Mouse (Mus musculus): Measurements from ENCODE around the gene Slc5a11. TPM values are rescaled to one million over a fixed set of nuclear protein-coding genes. Genes with fewer than 3 reads are reported as not detected.

Slc5a11 gene
- polyA plus RNA-seq (2015; fragmentation: Nextera tagmentation; extraction: Ambion mirVana): 0.18 and 0.70 TPM in 2 replicates

DNA sequence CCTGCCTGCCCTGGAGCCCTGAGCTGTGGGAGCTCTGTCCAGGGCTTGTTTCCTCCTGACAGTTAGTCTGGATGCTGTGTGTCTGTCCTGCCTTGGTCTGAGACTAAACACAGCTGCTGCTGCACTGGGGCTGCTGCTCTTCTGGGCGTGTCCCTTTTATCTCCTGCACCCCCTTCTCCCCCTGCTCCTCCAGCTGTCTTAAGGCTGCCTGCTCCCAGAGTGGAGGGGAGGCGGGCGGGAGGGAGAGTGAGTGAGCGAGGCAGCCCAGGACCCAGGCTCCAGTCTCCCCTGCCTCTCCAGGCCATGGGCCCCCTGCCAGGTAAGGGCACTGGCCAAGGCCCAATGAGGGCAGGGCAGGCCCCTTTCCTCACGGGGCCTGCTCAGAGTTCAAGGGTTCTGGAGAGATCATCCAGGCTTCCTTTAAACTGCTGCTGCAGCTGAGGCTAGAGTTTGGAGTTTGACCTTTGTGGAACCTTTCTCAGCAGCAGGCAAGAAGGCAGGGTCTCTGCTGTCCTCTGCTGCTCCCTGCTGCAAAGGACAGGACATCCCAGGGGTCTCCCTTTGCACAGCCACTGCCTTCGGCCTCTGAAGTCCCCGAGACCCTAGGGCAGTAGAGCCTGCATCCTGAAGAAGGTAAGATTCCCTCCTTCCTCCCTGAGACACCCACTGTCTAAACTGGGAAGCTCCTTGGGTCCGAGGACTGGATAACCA is at the start of gene Slc5a11:
TSS of gene Slc5a11 (plus strand) at position 416 of the 711 bp plus-strand sequence.
- ATAC-seq (ENCODE audit: low FRiP score): 0 out of 2 replicates have a peak, but pooled peaks have one; percentile 32
- Histone ChIP-seq H3K4me3 (no peak within 1 kb of the TSS), H3K9ac (peak within 1 kb of the TSS; percentile 29; the same call in 1 of the 2 replicates), H3K27me3 (no peaks in the 10 kb centered on the region), H3K36me3 (no peaks in the 10 kb centered on the region), H3K9me3 (no peaks in the 10 kb centered on the region), H3K27ac (no peak within 1 kb of the TSS; the same call in 1 of the 2 replicates), H3K4me2 (no peak within 1 kb of the TSS), H3K4me1 (replicated peaks) (peaks cover 15% of the 10 kb centered on the region)
- WGBS: 34% methylated on average over 8 of the region's 8 CpGs

DNA sequence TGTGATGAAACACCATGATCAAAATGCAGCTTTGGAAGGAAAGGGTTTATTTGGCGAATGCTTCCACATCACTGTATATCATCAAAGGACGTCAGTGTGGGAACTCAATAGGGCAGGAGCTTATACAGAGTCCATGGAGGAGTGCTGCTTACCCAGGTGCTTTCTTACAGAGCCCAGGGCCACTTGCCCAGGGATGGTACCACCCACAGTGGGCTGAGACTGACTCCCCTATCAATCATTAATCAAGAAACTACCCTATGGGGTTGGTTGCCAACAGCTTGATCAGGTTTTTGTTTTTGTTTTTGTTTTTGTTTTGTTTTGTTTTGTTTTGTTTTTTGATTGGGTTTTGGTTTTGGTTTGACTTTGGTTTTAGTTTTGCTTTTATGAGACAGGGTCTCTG is 47.1 kb upstream of the Slc5a11 start:
- no peak overlapping the region for H3K9ac ChIP-seq
- ATAC-seq (ENCODE audit: low FRiP score): no peak
- WGBS: 98% methylated on average over 2 of the region's 2 CpGs
- H3K9me3 ChIP-seq: no peaks in the 10 kb centered on the region
- no peaks in the 10 kb centered on the region for H3K4me1 ChIP-seq (replicated peaks)
- H3K27ac ChIP-seq: no peak overlapping the region
- no peaks in the 10 kb centered on the region for H3K27me3 ChIP-seq
- no peak overlapping the region for H3K4me2 ChIP-seq
- no peak overlapping the region for H3K4me3 ChIP-seq
- peaks cover 84% of the 10 kb centered on the region for H3K36me3 ChIP-seq

DNA sequence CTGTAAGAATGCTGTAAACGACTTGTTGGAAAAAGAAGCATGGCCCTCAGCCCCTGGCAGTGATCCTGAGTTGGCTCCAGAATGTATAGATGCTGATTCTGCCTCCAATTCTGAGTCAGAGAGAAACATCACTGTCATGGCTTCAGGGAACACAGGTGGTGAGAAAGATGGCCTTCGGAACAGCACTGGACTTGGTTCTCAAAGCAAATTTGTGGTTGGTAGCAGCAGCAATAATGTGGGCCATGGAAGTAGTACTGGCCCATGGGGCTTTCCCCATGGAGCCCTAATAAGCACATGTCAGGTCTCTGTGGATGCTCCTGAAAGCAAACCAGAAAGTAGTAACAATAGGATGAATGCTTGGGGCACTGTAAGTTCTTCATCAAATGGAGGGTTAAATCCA is 45.0 kb upstream of the Slc5a11 start:
- ATAC-seq (ENCODE audit: low FRiP score): no peak
- 97% methylated on average over 2 of the region's 2 CpGs for WGBS
- H3K4me3 ChIP-seq: no peak overlapping the region

DNA sequence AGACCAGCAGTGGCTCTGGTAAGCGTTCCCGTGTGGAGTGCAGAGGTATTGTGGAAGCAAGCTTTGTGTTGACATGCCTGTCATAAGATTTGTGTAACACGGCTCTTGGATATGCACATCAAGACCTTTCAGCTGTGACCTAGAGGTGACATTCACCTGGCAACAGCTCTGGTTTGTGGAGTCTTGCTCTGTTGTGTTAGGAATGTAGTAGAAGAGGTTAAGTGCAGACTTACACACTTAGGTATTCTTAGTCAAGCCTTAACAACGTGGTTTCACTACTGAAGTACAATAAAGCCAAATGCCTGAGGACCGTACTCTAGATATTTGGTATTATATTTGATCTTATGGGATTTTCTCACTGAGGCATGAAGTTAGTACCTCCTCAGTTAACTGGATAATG is 42.5 kb upstream of the Slc5a11 start:
- no peak overlapping the region for H3K4me2 ChIP-seq
- no peak overlapping the region for H3K4me3 ChIP-seq
- H3K36me3 ChIP-seq: peaks cover 75% of the 10 kb centered on the region
- 92% methylated on average over 5 of the region's 5 CpGs for WGBS
- no peak for ATAC-seq (ENCODE audit: low FRiP score)
- H3K4me1 ChIP-seq (replicated peaks): no peaks in the 10 kb centered on the region
- no peak overlapping the region for H3K9ac ChIP-seq
- H3K27ac ChIP-seq: no peak overlapping the region
- no peaks in the 10 kb centered on the region for H3K9me3 ChIP-seq
- no peaks in the 10 kb centered on the region for H3K27me3 ChIP-seq

More for the DNA sequence above, 45.0 kb upstream of the Slc5a11 start:
- Histone ChIP-seq H3K4me2 (no peak overlapping the region), H3K36me3 (peaks cover 81% of the 10 kb centered on the region), H3K4me1 (replicated peaks) (no peaks in the 10 kb centered on the region), H3K27me3 (no peaks in the 10 kb centered on the region), H3K9me3 (no peaks in the 10 kb centered on the region), H3K27ac (no peak overlapping the region), H3K9ac (no peak overlapping the region)

DNA sequence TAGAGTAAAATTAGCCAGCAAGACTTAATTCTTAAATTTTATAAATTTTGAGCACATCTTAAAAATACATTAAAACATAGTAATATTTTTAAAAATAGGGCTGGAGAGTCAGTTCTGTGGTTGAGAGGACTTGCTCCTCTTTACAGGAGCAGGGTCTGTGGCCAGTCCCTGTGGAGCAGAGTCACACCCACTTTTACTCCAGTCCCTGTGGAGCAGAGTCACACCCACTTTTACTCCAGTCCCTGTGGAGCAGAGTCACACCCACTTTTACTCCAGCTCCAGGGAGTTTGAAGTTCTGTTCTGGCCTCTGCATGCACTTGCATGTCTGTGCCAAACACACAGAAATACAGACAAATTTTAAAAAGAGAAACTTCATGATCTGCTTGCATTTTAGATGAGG is 37.4 kb upstream of the Slc5a11 start:
- Histone ChIP-seq H3K9me3 (no peaks in the 10 kb centered on the region), H3K4me2 (no peak overlapping the region), H3K9ac (no peak overlapping the region), H3K27me3 (no peaks in the 10 kb centered on the region), H3K36me3 (peaks cover 80% of the 10 kb centered on the region), H3K4me1 (replicated peaks) (no peaks in the 10 kb centered on the region), H3K4me3 (no peak overlapping the region), H3K27ac (no peak overlapping the region)
- ATAC-seq (ENCODE audit: low FRiP score): no peak

DNA sequence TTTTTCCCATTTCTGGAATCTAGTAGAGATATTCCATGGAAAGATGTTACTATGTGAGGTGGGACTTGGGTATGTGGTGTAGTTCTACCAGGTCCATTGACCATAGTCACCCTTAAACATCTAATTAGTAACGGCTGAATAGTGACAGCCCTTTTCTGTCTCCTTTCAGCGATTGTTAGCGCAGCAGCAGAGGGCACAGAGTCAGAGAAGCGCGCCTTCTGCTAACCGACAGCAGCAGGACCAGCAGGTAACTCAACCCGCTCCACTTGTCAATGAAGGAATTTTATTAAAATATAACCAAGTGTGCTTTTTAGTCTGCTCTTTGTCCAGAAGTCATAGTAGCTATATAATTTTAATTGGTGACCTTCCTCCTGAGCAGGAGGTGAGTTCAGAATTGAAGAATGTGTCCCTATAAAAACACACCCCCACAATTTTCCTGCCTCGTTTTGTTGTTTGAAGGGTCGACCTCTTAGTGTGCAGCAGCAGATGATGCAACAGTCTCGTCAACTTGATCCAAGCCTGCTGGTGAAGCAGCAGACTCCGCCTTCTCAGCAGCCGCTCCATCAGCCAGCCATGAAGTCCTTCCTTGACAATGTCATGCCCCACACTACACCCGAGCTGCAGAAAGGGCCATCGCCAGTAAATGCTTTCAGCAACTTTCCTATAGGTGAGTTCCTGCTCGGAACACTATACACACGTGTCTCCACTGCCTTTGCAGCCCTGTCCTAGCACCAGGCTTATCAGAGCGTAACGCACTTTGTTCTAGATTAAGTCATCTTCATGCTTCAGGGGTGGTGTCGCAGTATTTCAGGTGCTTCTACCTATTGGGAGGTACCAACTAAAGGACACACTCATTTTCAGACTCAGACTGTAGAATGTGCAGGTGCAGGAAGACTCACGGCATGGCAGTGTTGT is 32.5 kb upstream of the Slc5a11 start:
- H3K27me3 ChIP-seq: no peaks in the 10 kb centered on the region
- 87% methylated on average over 20 of the region's 20 CpGs for WGBS
- H3K9me3 ChIP-seq: no peaks in the 10 kb centered on the region
- no peak overlapping the region for H3K4me3 ChIP-seq
- H3K9ac ChIP-seq: no peak overlapping the region
- no peaks in the 10 kb centered on the region for H3K4me1 ChIP-seq (replicated peaks)
- H3K27ac ChIP-seq: no peak overlapping the region
- ATAC-seq (ENCODE audit: low FRiP score): no peak
- no peak overlapping the region for H3K4me2 ChIP-seq
- H3K36me3 ChIP-seq: peaks cover 88% of the 10 kb centered on the region

DNA sequence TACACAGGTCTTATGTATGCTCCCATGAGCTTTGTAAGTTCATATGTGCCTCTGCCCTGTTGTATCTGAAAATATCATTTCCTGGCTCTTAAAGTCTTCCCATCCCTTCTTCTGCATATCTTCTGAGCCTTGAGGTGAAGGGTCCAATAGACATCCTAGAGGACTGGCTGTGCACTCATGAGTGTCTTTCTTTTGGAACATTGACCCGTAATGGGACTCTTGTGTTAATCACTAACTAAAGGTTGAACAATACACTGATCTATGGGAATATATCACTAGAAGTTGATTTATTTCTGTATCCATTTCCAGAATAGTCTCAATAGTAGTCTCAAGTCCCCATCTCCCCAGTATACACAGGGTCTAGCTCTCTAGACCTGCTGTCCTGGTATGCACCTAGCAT is 29.7 kb upstream of the Slc5a11 start:
- no peak overlapping the region for H3K9ac ChIP-seq
- no peak for ATAC-seq (ENCODE audit: low FRiP score)

DNA sequence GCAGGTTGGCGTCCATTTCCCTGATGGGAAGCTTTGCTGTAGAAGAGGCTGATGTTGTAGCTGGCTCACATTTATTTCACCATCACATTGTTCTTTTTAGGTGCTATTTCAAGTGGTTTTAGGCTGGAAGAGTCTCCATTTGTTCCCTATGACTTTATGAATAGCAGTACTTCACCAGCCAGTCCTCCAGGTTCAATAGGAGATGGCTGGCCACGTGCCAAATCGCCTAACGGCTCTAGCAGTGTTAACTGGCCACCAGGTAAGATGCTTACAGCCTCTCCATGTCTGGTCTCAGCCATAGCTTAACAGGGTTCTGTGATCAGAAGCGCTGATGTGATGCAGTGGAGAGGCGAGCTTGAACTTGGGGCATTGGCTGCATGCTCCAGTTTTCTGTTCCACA is 28.1 kb upstream of the Slc5a11 start:
- no peaks in the 10 kb centered on the region for H3K9me3 ChIP-seq
- no peaks in the 10 kb centered on the region for H3K27me3 ChIP-seq
- no peak for ATAC-seq (ENCODE audit: low FRiP score)
- WGBS: 95% methylated on average over 6 of the region's 6 CpGs
- no peak overlapping the region for H3K27ac ChIP-seq
- no peak overlapping the region for H3K4me3 ChIP-seq
- no peak overlapping the region for H3K9ac ChIP-seq
- H3K36me3 ChIP-seq: peaks cover 96% of the 10 kb centered on the region
- H3K4me2 ChIP-seq: no peak overlapping the region
- no peaks in the 10 kb centered on the region for H3K4me1 ChIP-seq (replicated peaks)

More for the DNA sequence above, 29.7 kb upstream of the Slc5a11 start:
- peaks cover 96% of the 10 kb centered on the region for H3K36me3 ChIP-seq
- 97% methylated on average over 1 of the region's 1 CpGs for WGBS
- no peak overlapping the region for H3K4me2 ChIP-seq
- H3K4me3 ChIP-seq: no peak overlapping the region
- no peaks in the 10 kb centered on the region for H3K9me3 ChIP-seq
- H3K27ac ChIP-seq: no peak overlapping the region
- H3K4me1 ChIP-seq (replicated peaks): no peaks in the 10 kb centered on the region
- H3K27me3 ChIP-seq: no peaks in the 10 kb centered on the region

DNA sequence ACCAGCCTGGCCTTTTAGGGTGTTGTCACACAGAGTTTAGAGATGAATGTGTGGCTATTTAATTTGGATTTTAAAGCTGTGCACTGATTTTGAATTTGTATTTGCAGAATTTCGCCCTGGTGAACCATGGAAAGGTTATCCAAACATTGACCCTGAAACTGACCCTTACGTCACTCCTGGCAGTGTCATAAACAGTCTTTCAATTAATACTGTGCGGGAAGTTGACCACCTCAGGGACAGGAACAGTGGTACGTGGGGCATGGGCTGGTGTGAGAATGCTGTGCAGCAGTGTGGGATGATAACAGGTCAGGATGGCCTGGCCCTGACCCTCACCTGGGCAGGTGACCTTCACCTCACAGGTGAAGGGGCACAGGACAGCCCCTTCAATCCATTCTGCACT is 27.3 kb upstream of the Slc5a11 start:
- Histone ChIP-seq H3K9ac (no peak overlapping the region), H3K4me1 (replicated peaks) (no peaks in the 10 kb centered on the region), H3K36me3 (peaks cover 96% of the 10 kb centered on the region), H3K27ac (no peak overlapping the region), H3K4me3 (no peak overlapping the region), H3K4me2 (no peak overlapping the region), H3K27me3 (no peaks in the 10 kb centered on the region), H3K9me3 (no peaks in the 10 kb centered on the region)
- no peak for ATAC-seq (ENCODE audit: low FRiP score)
- WGBS: 93% methylated on average over 4 of the region's 4 CpGs

DNA sequence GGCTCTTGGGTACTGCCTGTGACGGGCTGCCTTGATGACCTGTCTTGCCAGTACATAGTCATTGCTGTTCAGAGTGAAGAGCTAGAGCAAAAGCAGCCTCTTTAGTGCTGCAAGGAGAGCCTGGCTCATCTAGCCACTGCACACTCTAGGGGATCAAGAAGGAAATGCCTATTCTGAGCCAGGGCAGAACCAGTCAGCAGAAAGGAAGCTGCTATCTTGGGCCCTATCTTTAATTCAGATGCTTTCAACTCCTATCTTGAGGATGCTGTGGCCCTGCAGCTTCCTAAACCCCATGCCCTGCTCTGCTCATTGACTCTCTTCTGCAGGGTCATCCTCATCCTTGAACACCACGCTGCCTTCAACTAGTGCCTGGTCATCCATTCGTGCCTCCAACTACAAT is 26.1 kb upstream of the Slc5a11 start:
- Histone ChIP-seq H3K9ac (no peak overlapping the region), H3K27me3 (no peaks in the 10 kb centered on the region), H3K4me1 (replicated peaks) (no peaks in the 10 kb centered on the region), H3K4me3 (no peak overlapping the region), H3K9me3 (no peaks in the 10 kb centered on the region), H3K4me2 (no peak overlapping the region), H3K27ac (no peak overlapping the region), H3K36me3 (peaks cover 98% of the 10 kb centered on the region)
- WGBS: 97% methylated on average over 3 of the region's 3 CpGs
- no peak for ATAC-seq (ENCODE audit: low FRiP score)

DNA sequence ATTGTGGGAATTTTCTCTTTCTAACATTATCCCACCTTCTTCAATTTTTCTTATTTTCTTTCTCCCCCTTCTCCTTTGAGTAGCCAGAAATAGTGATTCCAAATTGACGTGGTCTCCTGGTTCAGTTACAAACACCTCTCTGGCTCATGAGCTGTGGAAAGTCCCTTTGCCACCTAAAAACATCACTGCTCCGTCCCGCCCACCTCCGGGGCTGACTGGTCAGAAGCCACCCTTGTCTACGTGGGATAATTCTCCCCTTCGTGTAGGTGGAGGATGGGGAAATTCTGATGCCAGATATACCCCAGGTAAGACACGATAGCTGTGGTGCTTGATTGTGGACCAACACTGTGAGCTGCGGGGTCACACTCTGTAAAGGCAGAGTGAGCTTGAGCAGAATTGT is 24.8 kb upstream of the Slc5a11 start:
- no peak for ATAC-seq (ENCODE audit: low FRiP score)
- Histone ChIP-seq H3K36me3 (peaks cover 95% of the 10 kb centered on the region), H3K4me1 (replicated peaks) (no peaks in the 10 kb centered on the region), H3K9me3 (no peaks in the 10 kb centered on the region), H3K27ac (no peak overlapping the region), H3K9ac (no peak overlapping the region), H3K4me3 (no peak overlapping the region), H3K27me3 (no peaks in the 10 kb centered on the region), H3K4me2 (no peak overlapping the region)
- WGBS: 97% methylated on average over 8 of the region's 8 CpGs

DNA sequence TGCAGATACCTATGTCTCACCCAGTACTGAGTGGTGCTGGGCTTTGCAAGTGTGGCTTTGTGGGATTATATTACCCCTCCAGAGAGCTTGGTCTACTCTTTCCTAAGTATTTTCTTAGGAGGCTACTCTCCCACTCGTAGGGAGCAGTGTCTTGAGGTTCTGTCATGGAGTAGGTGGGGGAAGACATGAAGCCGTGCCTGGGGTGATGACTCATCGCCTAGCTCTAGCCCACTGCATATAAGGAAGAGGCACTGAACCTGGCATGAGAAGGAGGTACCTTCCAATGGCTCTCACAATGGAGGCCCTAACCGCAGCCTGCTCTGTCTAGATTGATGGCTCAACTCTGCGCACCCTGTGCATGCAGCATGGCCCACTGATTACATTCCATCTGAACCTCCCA is 22.8 kb upstream of the Slc5a11 start:
- no peaks in the 10 kb centered on the region for H3K9me3 ChIP-seq
- H3K36me3 ChIP-seq: peaks cover 88% of the 10 kb centered on the region
- no peaks in the 10 kb centered on the region for H3K4me1 ChIP-seq (replicated peaks)
- no peak for ATAC-seq (ENCODE audit: low FRiP score)
- no peak overlapping the region for H3K9ac ChIP-seq
- 97% methylated on average over 5 of the region's 5 CpGs for whole genome bisulfite sequencing
- no peaks in the 10 kb centered on the region for H3K27me3 ChIP-seq
- no peak overlapping the region for H3K4me2 ChIP-seq
- no peak overlapping the region for H3K27ac ChIP-seq
- no peak overlapping the region for H3K4me3 ChIP-seq

All from hindbrain, embryonic 13.5 days (tissue).